Mouse (Mus musculus): ENCODE measurements around the gene Cyb5rl. TPM values are rescaled to one million over a fixed set of nuclear protein-coding genes. Genes with fewer than 3 reads are reported as not detected.

Cyb5rl gene
- polyA plus RNA-seq, 1 experiment, result 4.5 TPM

GRCm38 (mm10) chr4:107063214-107063613, 3.6 kb upstream of the Cyb5rl start:
- TF ChIP-seq POLR2A (IDR thresholded peaks at IDR 0.05; ENCODE audit: borderline replicate concordance, extremely low read depth, insufficient read depth, insufficient read length, poor library complexity, severe bottlenecking) (no peak), CTCF (IDR thresholded peaks at IDR 0.05; ENCODE audit: borderline replicate concordance, extremely low read depth, insufficient read depth, insufficient read length) (no peak)
- peak; percentile 40 for DNase-seq (ENCODE audit: low read depth)

GRCm38 (mm10) chr4:107064394-107065098, 2.2 kb upstream of the Cyb5rl start:
- TF ChIP-seq CTCF (IDR thresholded peaks at IDR 0.05; ENCODE audit: borderline replicate concordance, extremely low read depth, insufficient read depth, insufficient read length) (no peak), POLR2A (IDR thresholded peaks at IDR 0.05; ENCODE audit: borderline replicate concordance, extremely low read depth, insufficient read depth, insufficient read length, poor library complexity, severe bottlenecking) (no peak)
- DNase-seq (ENCODE audit: low read depth), result no peak

GRCm38 (mm10) chr4:107067151-107067840, 508 bp downstream of the Cyb5rl start:
- no peak for TF ChIP-seq CTCF (IDR thresholded peaks at IDR 0.05; ENCODE audit: borderline replicate concordance, extremely low read depth, insufficient read depth, insufficient read length)
- no peak for TF ChIP-seq POLR2A (IDR thresholded peaks at IDR 0.05; ENCODE audit: borderline replicate concordance, extremely low read depth, insufficient read depth, insufficient read length, poor library complexity, severe bottlenecking)
- no peak for DNase-seq (ENCODE audit: low read depth)

GRCm38 (mm10) chr4:107072343-107072742, 5.6 kb downstream of the Cyb5rl start:
- no peak for DNase-seq (ENCODE audit: low read depth)
- no peak for TF ChIP-seq CTCF (IDR thresholded peaks at IDR 0.05; ENCODE audit: borderline replicate concordance, extremely low read depth, insufficient read depth, insufficient read length)
- no peak for TF ChIP-seq POLR2A (IDR thresholded peaks at IDR 0.05; ENCODE audit: borderline replicate concordance, extremely low read depth, insufficient read depth, insufficient read length, poor library complexity, severe bottlenecking)

- peak; percentile 64 for DNase-seq (ENCODE audit: low read depth)
- TF ChIP-seq POLR2A (IDR thresholded peaks at IDR 0.05; ENCODE audit: borderline replicate concordance, extremely low read depth, insufficient read depth, insufficient read length, poor library complexity, severe bottlenecking), result no peak
- no peak for TF ChIP-seq CTCF (IDR thresholded peaks at IDR 0.05; ENCODE audit: borderline replicate concordance, extremely low read depth, insufficient read depth, insufficient read length)
These were observed 8.7 kb downstream of the Cyb5rl start for GRCm38 (mm10) chr4:107075456-107075855.

GRCm38 (mm10) chr4:107078894-107079293, 12.1 kb downstream of the Cyb5rl start:
- no peak for DNase-seq (ENCODE audit: low read depth)
- TF ChIP-seq POLR2A (IDR thresholded peaks at IDR 0.05; ENCODE audit: borderline replicate concordance, extremely low read depth, insufficient read depth, insufficient read length, poor library complexity, severe bottlenecking) (no peak), CTCF (IDR thresholded peaks at IDR 0.05; ENCODE audit: borderline replicate concordance, extremely low read depth, insufficient read depth, insufficient read length) (no peak)

- TF ChIP-seq CTCF (IDR thresholded peaks at IDR 0.05; ENCODE audit: borderline replicate concordance, extremely low read depth, insufficient read depth, insufficient read length), result no peak
- TF ChIP-seq POLR2A (IDR thresholded peaks at IDR 0.05; ENCODE audit: borderline replicate concordance, extremely low read depth, insufficient read depth, insufficient read length, poor library complexity, severe bottlenecking), result no peak
- no peak for DNase-seq (ENCODE audit: low read depth)
These were observed 12.9 kb downstream of the Cyb5rl start for GRCm38 (mm10) chr4:107079716-107080115.

GRCm38 (mm10) chr4:107082185-107082584, 15.4 kb downstream of the Cyb5rl start:
- no peak for DNase-seq (ENCODE audit: low read depth)
- TF ChIP-seq POLR2A (IDR thresholded peaks at IDR 0.05; ENCODE audit: borderline replicate concordance, extremely low read depth, insufficient read depth, insufficient read length, poor library complexity, severe bottlenecking) (no peak), CTCF (IDR thresholded peaks at IDR 0.05; ENCODE audit: borderline replicate concordance, extremely low read depth, insufficient read depth, insufficient read length) (no peak)

GRCm38 (mm10) chr4:107083126-107083525, 16.3 kb downstream of the Cyb5rl start:
- no peak for DNase-seq (ENCODE audit: low read depth)
- TF ChIP-seq CTCF (IDR thresholded peaks at IDR 0.05; ENCODE audit: borderline replicate concordance, extremely low read depth, insufficient read depth, insufficient read length), result no peak
- TF ChIP-seq POLR2A (IDR thresholded peaks at IDR 0.05; ENCODE audit: borderline replicate concordance, extremely low read depth, insufficient read depth, insufficient read length, poor library complexity, severe bottlenecking), result no peak

GRCm38 (mm10) chr4:107084343-107084742, 17.6 kb downstream of the Cyb5rl start:
- DNase-seq (ENCODE audit: low read depth), result no peak
- no peak for TF ChIP-seq CTCF (IDR thresholded peaks at IDR 0.05; ENCODE audit: borderline replicate concordance, extremely low read depth, insufficient read depth, insufficient read length)
- TF ChIP-seq POLR2A (IDR thresholded peaks at IDR 0.05; ENCODE audit: borderline replicate concordance, extremely low read depth, insufficient read depth, insufficient read length, poor library complexity, severe bottlenecking), result no peak

GRCm38 (mm10) chr4:107084858-107085257, 18.1 kb downstream of the Cyb5rl start:
- no peak for TF ChIP-seq POLR2A (IDR thresholded peaks at IDR 0.05; ENCODE audit: borderline replicate concordance, extremely low read depth, insufficient read depth, insufficient read length, poor library complexity, severe bottlenecking)
- no peak for TF ChIP-seq CTCF (IDR thresholded peaks at IDR 0.05; ENCODE audit: borderline replicate concordance, extremely low read depth, insufficient read depth, insufficient read length)

GRCm38 (mm10) chr4:107091696-107092095, 24.9 kb downstream of the Cyb5rl start:
- no peak for DNase-seq (ENCODE audit: low read depth)
- TF ChIP-seq POLR2A (IDR thresholded peaks at IDR 0.05; ENCODE audit: borderline replicate concordance, extremely low read depth, insufficient read depth, insufficient read length, poor library complexity, severe bottlenecking) (no peak), CTCF (IDR thresholded peaks at IDR 0.05; ENCODE audit: borderline replicate concordance, extremely low read depth, insufficient read depth, insufficient read length) (no peak)

More at GRCm38 (mm10) chr4:107084858-107085257, 18.1 kb downstream of the Cyb5rl start:
- DNase-seq (ENCODE audit: low read depth), result peak; percentile 91
